In the genomic region with DNA sequence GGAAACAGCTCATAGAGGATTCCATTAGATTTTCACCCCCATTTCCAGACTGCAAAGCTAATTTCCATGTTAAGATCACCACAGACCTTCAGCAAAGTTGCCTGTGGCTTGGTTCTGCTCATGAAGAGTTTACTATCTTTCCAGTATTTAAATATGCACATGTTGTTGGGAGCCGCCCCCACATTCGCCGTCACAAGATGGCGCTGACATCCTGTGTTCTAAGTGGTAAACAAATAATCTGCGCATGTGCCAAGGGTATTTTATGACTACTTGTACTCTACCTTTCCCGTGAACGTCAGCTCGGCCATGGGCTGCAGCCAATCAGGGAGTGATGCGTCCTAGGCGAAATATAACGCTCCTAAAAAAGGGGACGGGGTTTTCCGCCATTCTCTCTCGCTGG, we compare ENCODE assay signal across 8 mouse cellular contexts.
DNase-seq lines count a peak whose midpoint lies in the region; ATAC-seq lines count a peak whose summit lies in the region.
"Not testable (repeated sequence)": the region's sequence is repeated elsewhere in the genome, so short reads cannot be mapped to it uniquely, and the experiment has no call there.

No protein-coding gene starts in this region.

- H3K9me3 ChIP-seq in hindbrain, embryonic 15.5 days; liver, embryonic 11.5 days (ENCODE audit: control insufficient read depth, low read length); midbrain, embryonic 12.5 days: not testable (repeated sequence)

- H3K27ac ChIP-seq in hindbrain, embryonic 15.5 days (replicated peaks); liver, embryonic 11.5 days (ENCODE audit: low read depth, low read length); midbrain, embryonic 12.5 days (replicated peaks): not testable (repeated sequence)

- not testable (repeated sequence) for H3K36me3 ChIP-seq in hindbrain, embryonic 15.5 days; liver, embryonic 11.5 days (ENCODE audit: control insufficient read depth, insufficient read depth, low read length); midbrain, embryonic 12.5 days

- ATAC-seq in hindbrain, embryonic 15.5 days (ENCODE audit: low FRiP score, low read depth), result peak; percentile 54; the same call in 1 of the 2 replicates
- peak; percentile 57; the same call in 1 of the 2 replicates for ATAC-seq in liver, embryonic 11.5 days (replicated peaks; ENCODE audit: low FRiP score)
- peak; percentile 76 for ATAC-seq in midbrain, embryonic 12.5 days (ENCODE audit: low FRiP score, low read depth)

- peak; percentile 0 for DNase-seq in WW6 (ENCODE audit: low read depth, low spot score)
- peak; percentile 13 for DNase-seq in embryo, embryonic 10 days (ENCODE audit: low spot score)
- DNase-seq in gastrocnemius, postnatal 25 days, result peak; percentile 8
- peak; percentile 46 for DNase-seq in layer of hippocampus, adult 11-12 months (ENCODE audit: low spot score)
- DNase-seq in liver, embryonic 11.5 days (ENCODE audit: low spot score), result not testable (repeated sequence)
- peak; percentile 11 for DNase-seq in telencephalon, adult 2 months (ENCODE audit: low read depth, low spot score)

- H3K9ac ChIP-seq in hindbrain, embryonic 15.5 days; liver, embryonic 11.5 days (ENCODE audit: low read depth, low read length); midbrain, embryonic 12.5 days (replicated peaks): not testable (repeated sequence)

- not testable (repeated sequence) for H3K4me1 ChIP-seq in hindbrain, embryonic 15.5 days (replicated peaks); liver, embryonic 11.5 days (replicated peaks; ENCODE audit: control insufficient read depth, insufficient read depth, low read length); midbrain, embryonic 12.5 days

- 25% methylated on average over 5 of the region's 14 CpGs for WGBS in hindbrain, embryonic 15.5 days
- 24% methylated on average over 4 of the region's 14 CpGs for WGBS in liver, embryonic 11.5 days
- WGBS in midbrain, embryonic 12.5 days, result 23% methylated on average over 5 of the region's 14 CpGs

- H3K4me3 ChIP-seq in hindbrain, embryonic 15.5 days, result peak overlapping the region; percentile 39; the same call in 1 of the 2 replicates
- H3K4me3 ChIP-seq in liver, embryonic 11.5 days (ENCODE audit: low read depth, low read length); midbrain, embryonic 12.5 days: not testable (repeated sequence)

- H3K27me3 ChIP-seq in hindbrain, embryonic 15.5 days; liver, embryonic 11.5 days (replicated peaks; ENCODE audit: control insufficient read depth, insufficient read depth, low read length); midbrain, embryonic 12.5 days: not testable (repeated sequence)

- H3K4me2 ChIP-seq in hindbrain, embryonic 15.5 days; liver, embryonic 11.5 days; midbrain, embryonic 12.5 days (replicated peaks): not testable (repeated sequence)
